Mouse (Mus musculus): ENCODE measurements around the gene Depp1. TPM values are rescaled to one million over a fixed set of nuclear protein-coding genes. Genes with fewer than 3 reads are reported as not detected.
"Not testable (repeated sequence)": the region's sequence is repeated elsewhere in the genome, so short reads cannot be mapped to it uniquely, and the experiment has no call there.

The Depp1 gene
- 5.3 and 6.1 TPM in 2 replicates for polyA plus RNA-seq (2014; fragmentation: Nextera tagmentation; extraction: Ambion mirVana)

- 19% methylated on average over 6 of the region's 6 CpGs for WGBS
- DNase-seq (ENCODE audit: low spot score): no peak
- peak; percentile 60 for ATAC-seq (replicated peaks; ENCODE audit: low FRiP score)
- Histone ChIP-seq H3K9ac (ENCODE audit: low read depth, low read length) (no peak within 1 kb of the TSS), H3K4me3 (ENCODE audit: low read depth, low read length) (peak within 1 kb of the TSS; percentile 15; the same call in 1 of the 2 replicates), H3K36me3 (ENCODE audit: control insufficient read depth, insufficient read depth, low read length) (no peaks in the 10 kb centered on the region), H3K27ac (ENCODE audit: low read depth, low read length) (peak within 1 kb of the TSS; percentile 48; the same call in 1 of the 2 replicates), H3K4me2 (peak within 1 kb of the TSS; percentile 27; the same call in 1 of the 2 replicates), H3K27me3 (replicated peaks; ENCODE audit: control insufficient read depth, insufficient read depth, low read length) (no peaks in the 10 kb centered on the region), H3K9me3 (ENCODE audit: control insufficient read depth, low read length) (no peaks in the 10 kb centered on the region), H3K4me1 (replicated peaks; ENCODE audit: control insufficient read depth, insufficient read depth, low read length) (no peaks in the 10 kb centered on the region; the same call in none of the 2 replicates)
Observed at GRCm38 (mm10) chr6:116650406-116650805, at the start of gene Depp1. Gene Depp1 (plus strand): TSS chr6:116650609.

GRCm38 (mm10) chr6:116600969-116601368, 49.4 kb upstream of the Depp1 start:
- not testable (repeated sequence) for H3K4me1 ChIP-seq (replicated peaks; ENCODE audit: control insufficient read depth, insufficient read depth, low read length); H3K36me3 ChIP-seq (ENCODE audit: control insufficient read depth, insufficient read depth, low read length); ATAC-seq (replicated peaks; ENCODE audit: low FRiP score); H3K9me3 ChIP-seq (ENCODE audit: control insufficient read depth, low read length); H3K4me3 ChIP-seq (ENCODE audit: low read depth, low read length); H3K9ac ChIP-seq (ENCODE audit: low read depth, low read length); H3K4me2 ChIP-seq; H3K27me3 ChIP-seq (replicated peaks; ENCODE audit: control insufficient read depth, insufficient read depth, low read length); DNase-seq (ENCODE audit: low spot score); H3K27ac ChIP-seq (ENCODE audit: low read depth, low read length)

- DNase-seq (ENCODE audit: low spot score) (no peak), ATAC-seq (replicated peaks; ENCODE audit: low FRiP score) (no peak)
- whole genome bisulfite sequencing: 43% methylated on average over 4 of the region's 4 CpGs
Observed at GRCm38 (mm10) chr6:116607230-116607629, 43.2 kb upstream of the Depp1 start.

GRCm38 (mm10) chr6:116615719-116616118, 34.7 kb upstream of the Depp1 start:
- ATAC-seq (replicated peaks; ENCODE audit: low FRiP score) (no peak), DNase-seq (ENCODE audit: low spot score) (no peak)
- H3K4me1 ChIP-seq (replicated peaks; ENCODE audit: control insufficient read depth, insufficient read depth, low read length): no peaks in the 10 kb centered on the region
- 70% methylated on average over 2 of the region's 2 CpGs for WGBS
- no peaks in the 10 kb centered on the region for H3K36me3 ChIP-seq (ENCODE audit: control insufficient read depth, insufficient read depth, low read length)
- H3K4me3 ChIP-seq (ENCODE audit: low read depth, low read length): no peak overlapping the region
- no peak overlapping the region for H3K9ac ChIP-seq (ENCODE audit: low read depth, low read length)
- H3K9me3 ChIP-seq (ENCODE audit: control insufficient read depth, low read length): no peaks in the 10 kb centered on the region
- no peaks in the 10 kb centered on the region for H3K27me3 ChIP-seq (replicated peaks; ENCODE audit: control insufficient read depth, insufficient read depth, low read length)
- H3K27ac ChIP-seq (ENCODE audit: low read depth, low read length): no peak overlapping the region
- H3K4me2 ChIP-seq: no peak overlapping the region

More at GRCm38 (mm10) chr6:116607230-116607629, 43.2 kb upstream of the Depp1 start:
- Histone ChIP-seq H3K27me3 (replicated peaks; ENCODE audit: control insufficient read depth, insufficient read depth, low read length) (no peaks in the 10 kb centered on the region), H3K4me1 (replicated peaks; ENCODE audit: control insufficient read depth, insufficient read depth, low read length) (no peaks in the 10 kb centered on the region), H3K4me3 (ENCODE audit: low read depth, low read length) (no peak overlapping the region), H3K9ac (ENCODE audit: low read depth, low read length) (no peak overlapping the region), H3K36me3 (ENCODE audit: control insufficient read depth, insufficient read depth, low read length) (no peaks in the 10 kb centered on the region), H3K9me3 (ENCODE audit: control insufficient read depth, low read length) (no peaks in the 10 kb centered on the region), H3K4me2 (no peak overlapping the region), H3K27ac (ENCODE audit: low read depth, low read length) (no peak overlapping the region)

- no peak for ATAC-seq (replicated peaks; ENCODE audit: low FRiP score)
- no peak overlapping the region for H3K4me2 ChIP-seq
Observed at GRCm38 (mm10) chr6:116618073-116618472, 32.3 kb upstream of the Depp1 start.

GRCm38 (mm10) chr6:116621318-116622023, 28.9 kb upstream of the Depp1 start:
- Histone ChIP-seq H3K9me3 (ENCODE audit: control insufficient read depth, low read length) (no peaks in the 10 kb centered on the region), H3K27ac (ENCODE audit: low read depth, low read length) (peak overlapping the region; percentile 7; the same call in 1 of the 2 replicates), H3K9ac (ENCODE audit: low read depth, low read length) (no peak overlapping the region), H3K36me3 (ENCODE audit: control insufficient read depth, insufficient read depth, low read length) (peaks cover 6% of the 10 kb centered on the region; the same call in 1 of the 2 replicates), H3K4me2 (no peak overlapping the region), H3K27me3 (replicated peaks; ENCODE audit: control insufficient read depth, insufficient read depth, low read length) (no peaks in the 10 kb centered on the region), H3K4me1 (replicated peaks; ENCODE audit: control insufficient read depth, insufficient read depth, low read length) (no peaks in the 10 kb centered on the region), H3K4me3 (ENCODE audit: low read depth, low read length) (no peak overlapping the region)
- WGBS: 40% methylated on average over 6 of the region's 8 CpGs
- DNase-seq (ENCODE audit: low spot score) (no peak), ATAC-seq (replicated peaks; ENCODE audit: low FRiP score) (peak; percentile 69; the same call in 1 of the 2 replicates)

More at GRCm38 (mm10) chr6:116618073-116618472, 32.3 kb upstream of the Depp1 start:
- Histone ChIP-seq H3K27me3 (replicated peaks; ENCODE audit: control insufficient read depth, insufficient read depth, low read length) (no peaks in the 10 kb centered on the region), H3K9me3 (ENCODE audit: control insufficient read depth, low read length) (no peaks in the 10 kb centered on the region), H3K36me3 (ENCODE audit: control insufficient read depth, insufficient read depth, low read length) (no peaks in the 10 kb centered on the region), H3K9ac (ENCODE audit: low read depth, low read length) (no peak overlapping the region), H3K27ac (ENCODE audit: low read depth, low read length) (no peak overlapping the region), H3K4me1 (replicated peaks; ENCODE audit: control insufficient read depth, insufficient read depth, low read length) (no peaks in the 10 kb centered on the region), H3K4me3 (ENCODE audit: low read depth, low read length) (no peak overlapping the region)
- no peak for DNase-seq (ENCODE audit: low spot score)

GRCm38 (mm10) chr6:116626417-116626816, 24.0 kb upstream of the Depp1 start:
- not testable (repeated sequence) for H3K4me3 ChIP-seq (ENCODE audit: low read depth, low read length); H3K9me3 ChIP-seq (ENCODE audit: control insufficient read depth, low read length); H3K27me3 ChIP-seq (replicated peaks; ENCODE audit: control insufficient read depth, insufficient read depth, low read length); DNase-seq (ENCODE audit: low spot score); H3K4me1 ChIP-seq (replicated peaks; ENCODE audit: control insufficient read depth, insufficient read depth, low read length); H3K4me2 ChIP-seq; H3K27ac ChIP-seq (ENCODE audit: low read depth, low read length); H3K36me3 ChIP-seq (ENCODE audit: control insufficient read depth, insufficient read depth, low read length); H3K9ac ChIP-seq (ENCODE audit: low read depth, low read length); ATAC-seq (replicated peaks; ENCODE audit: low FRiP score)
- 94% methylated on average over 9 of the region's 9 CpGs for WGBS

- 22% methylated on average over 9 of the region's 9 CpGs for WGBS
- DNase-seq (ENCODE audit: low spot score) (no peak), ATAC-seq (replicated peaks; ENCODE audit: low FRiP score) (no peak)
- Histone ChIP-seq H3K27ac (ENCODE audit: low read depth, low read length) (peak overlapping the region; percentile 72; the same call in 1 of the 2 replicates), H3K4me3 (ENCODE audit: low read depth, low read length) (peak overlapping the region; percentile 86), H3K27me3 (replicated peaks; ENCODE audit: control insufficient read depth, insufficient read depth, low read length) (no peaks in the 10 kb centered on the region), H3K4me2 (peak overlapping the region; percentile 76), H3K36me3 (ENCODE audit: control insufficient read depth, insufficient read depth, low read length) (peaks cover 6% of the 10 kb centered on the region; the same call in 1 of the 2 replicates), H3K9ac (ENCODE audit: low read depth, low read length) (peak overlapping the region; percentile 94), H3K9me3 (ENCODE audit: control insufficient read depth, low read length) (no peaks in the 10 kb centered on the region), H3K4me1 (replicated peaks; ENCODE audit: control insufficient read depth, insufficient read depth, low read length) (peaks cover 3% of the 10 kb centered on the region; the same call in 1 of the 2 replicates)
Observed at GRCm38 (mm10) chr6:116628095-116628494, 22.3 kb upstream of the Depp1 start.

Measured in liver, embryonic 11.5 days (tissue).